Mouse (Mus musculus): ENCODE measurements around the gene Cbx7. TPM values are rescaled to one million over a fixed set of nuclear protein-coding genes. Genes with fewer than 3 reads are reported as not detected.
A peak's percentile ranks its signal among the peaks of the same experiment; 100 is the strongest.

The Cbx7 gene
- polyA plus RNA-seq, 1 experiment from 2014 or later = 8.9 TPM

GRCm38 (mm10) chr15:79873545-79873944, 97.4 kb downstream of the Cbx7 start:
- ChIA-PET CTCF (no interaction called here), POLR2A (no interaction called here)
- peaks cover 10% of the 10 kb centered on the region for H3K27me3 ChIP-seq
- no peak for ATAC-seq
- TF ChIP-seq CTCF (IDR thresholded peaks at IDR 0.05) = no peak
- no peak for DNase-seq (ENCODE audit: low read depth, low spot score)
- in situ Hi-C loops (cut with MboI; ENCODE audit: low pct_unique_long_range_greater_than_20kb) = no loop called here

GRCm38 (mm10) chr15:79867260-79868002, 103.5 kb downstream of the Cbx7 start:
- TF ChIP-seq CTCF (IDR thresholded peaks at IDR 0.05) = peak; percentile 46
- no peak for ATAC-seq
- H3K27me3 ChIP-seq = peaks cover 6% of the 10 kb centered on the region
- POLR2A ChIA-PET = no interaction called here
- no peak for DNase-seq (ENCODE audit: low read depth, low spot score)
- in situ Hi-C loops (cut with MboI; ENCODE audit: low pct_unique_long_range_greater_than_20kb) = no loop called here
- CTCF ChIA-PET = no interaction called here

Other genes with a start within 250 kb of the Cbx7 start
- gene Sun2, start 228.6 kb downstream of the Cbx7 start, polyA plus RNA-seq (2021) = 69.6 TPM
- gene Dnal4, start 193.3 kb downstream of the Cbx7 start, polyA plus RNA-seq (2021) = 76.8 TPM
- gene Nptxr, start 166.4 kb downstream of the Cbx7 start, polyA plus RNA-seq (2021) = 6.6 TPM
- 2.1 TPM for gene Npcd, start 136.9 kb downstream of the Cbx7 start, polyA plus RNA-seq (2021)
- gene Cbx6, start 136.4 kb downstream of the Cbx7 start, polyA plus RNA-seq (2021) = 75.9 TPM
- gene Apobec3, start 79.5 kb downstream of the Cbx7 start, polyA plus RNA-seq (2021) = 10.5 TPM
- gene Pdgfb, start 43.9 kb upstream of the Cbx7 start, polyA plus RNA-seq (2021) = 96.5 TPM
- 91.6 TPM for gene Syngr1, start 120.2 kb upstream of the Cbx7 start, polyA plus RNA-seq (2021)
- gene Rpl3, start 120.7 kb upstream of the Cbx7 start, polyA plus RNA-seq (2021) = 938 TPM
- 32.3 TPM for gene Tab1, start 162.0 kb upstream of the Cbx7 start, polyA plus RNA-seq (2021)
- 41.0 TPM for gene Mgat3, start 202.6 kb upstream of the Cbx7 start, polyA plus RNA-seq (2021)

Data from Patski (cell line).